Mouse (Mus musculus) B cell, adult (primary cell): ENCODE results near the gene Prss53. TPM values are rescaled to one million over a fixed set of nuclear protein-coding genes. Genes with fewer than 3 reads are reported as not detected.

Experiments used
- total RNA-seq: library from RNA; stranded (reverse); gene quantifications from 4 replicates; pipeline ENCODE4 v1.2.4, GENCODE M21; 2023; ENCODE audit not compliant: inconsistent age

Prss53 gene
- 0.30 to 0.78 TPM (median 0.46 TPM) in 4 replicates for total RNA-seq

GRCm38 (mm10) chr7:127890798-127891197, at the start of gene Prss53:
Gene Prss53 (minus strand): TSS chr7:127890970.

GRCm38 (mm10) chr7:127929923-127930322, 39.2 kb upstream of the Prss53 start, which contains the start of gene Prss8:
Gene Prss8 (minus strand): TSS chr7:127930104.

GRCm38 (mm10) chr7:127912190-127912871, 21.6 kb upstream of the Prss53 start, which contains the start of gene Kat8:
Gene Kat8 (plus strand): TSS chr7:127912516.

GRCm38 (mm10) chr7:127903971-127904796, 13.4 kb upstream of the Prss53 start, which contains the start of gene Bckdk:
Gene Bckdk (plus strand): TSS chr7:127904082.

GRCm38 (mm10) chr7:127895442-127895841, 4.7 kb upstream of the Prss53 start, which contains the start of the genes Gm21974 and Vkorc1:
Gene Gm21974 (minus strand): TSS chr7:127895454.
Gene Vkorc1 (minus strand): TSS chr7:127895617.

GRCm38 (mm10) chr7:127876467-127877348, 14.1 kb downstream of the Prss53 start, which contains the start of gene Zfp668:
Gene Zfp668 (minus strand): TSS chr7:127876828.

GRCm38 (mm10) chr7:127876041-127876466, 14.7 kb downstream of the Prss53 start, which contains the start of gene Zfp646:
Gene Zfp646 (plus strand): TSS chr7:127876221.

Other genes starting within 250 kb of the Prss53 start
- gene Bcl7c, start 182.0 kb downstream of the Prss53 start, total RNA-seq = 43.3 to 65.2 TPM (median 58.3 TPM) in 4 replicates
- gene Ctf1, start 178.2 kb downstream of the Prss53 start, total RNA-seq = not detected in 4 replicates
- not detected in 4 replicates for gene Ctf2, start 158.8 kb downstream of the Prss53 start, total RNA-seq
- 17.0 to 19.0 TPM (median 17.8 TPM) in 4 replicates for gene Fbxl19, start 146.4 kb downstream of the Prss53 start, total RNA-seq
- 32.3 to 37.7 TPM (median 35.3 TPM) in 4 replicates for gene Orai3, start 121.2 kb downstream of the Prss53 start, total RNA-seq
- gene Setd1a, start 114.3 kb downstream of the Prss53 start, total RNA-seq = 73.8 to 89.8 TPM (median 79.6 TPM) in 4 replicates
- gene Gm49388, start 105.4 kb downstream of the Prss53 start, total RNA-seq = 1.00 to 2.5 TPM (median 1.3 TPM) in 3 of 4 replicates, not detected in the other
- 2.4 to 3.8 TPM (median 3.5 TPM) in 4 replicates for gene Hsd3b7, start 90.4 kb downstream of the Prss53 start, total RNA-seq
- gene Stx4a, start 66.7 kb downstream of the Prss53 start, total RNA-seq = 141 to 145 TPM (median 144 TPM) in 4 replicates
- not detected in 4 replicates for gene Stx1b, start 66.4 kb downstream of the Prss53 start, total RNA-seq
- gene Zfp646, start 14.7 kb downstream of the Prss53 start, total RNA-seq = 96.4 to 104 TPM (median 100 TPM) in 4 replicates
- gene Zfp668, start 14.1 kb downstream of the Prss53 start, total RNA-seq = 10.2 to 19.0 TPM (median 14.3 TPM) in 4 replicates
- not detected in 4 replicates for gene Gm21974, start 4.5 kb upstream of the Prss53 start, total RNA-seq
- gene Vkorc1, start 4.6 kb upstream of the Prss53 start, total RNA-seq = 13.7 to 16.1 TPM (median 14.6 TPM) in 4 replicates
- gene Bckdk, start 13.1 kb upstream of the Prss53 start, total RNA-seq = 24.4 to 36.9 TPM (median 28.0 TPM) in 4 replicates
- 42.4 to 44.8 TPM (median 42.7 TPM) in 4 replicates for gene Kat8, start 21.5 kb upstream of the Prss53 start, total RNA-seq
- gene Prss8, start 39.1 kb upstream of the Prss53 start, total RNA-seq = not detected in 4 replicates
- gene Prss36, start 55.8 kb upstream of the Prss53 start, total RNA-seq = 2.5 to 4.6 TPM (median 3.6 TPM) in 4 replicates
- gene Fus, start 76.5 kb upstream of the Prss53 start, total RNA-seq = 714 to 860 TPM (median 834 TPM) in 4 replicates
- 25.0 to 31.2 TPM (median 27.9 TPM) in 4 replicates for gene Pycard, start 102.9 kb upstream of the Prss53 start, total RNA-seq
- 0.69 to 1.1 TPM (median 0.91 TPM) in 4 replicates for gene Trim72, start 113.0 kb upstream of the Prss53 start, total RNA-seq
- gene Itgam, start 171.7 kb upstream of the Prss53 start, total RNA-seq = 1.6 to 3.3 TPM (median 2.1 TPM) in 4 replicates
- not detected in 4 replicates for gene Gm49368, start 171.7 kb upstream of the Prss53 start, total RNA-seq
- gene Itgax, start 238.6 kb upstream of the Prss53 start, total RNA-seq = 1.5 to 3.1 TPM (median 2.0 TPM) in 4 replicates